Mouse (Mus musculus) adrenal gland, postnatal 36 days (tissue): ENCODE data around the gene Olfr592. TPM values are rescaled to one million over a fixed set of nuclear protein-coding genes. Genes with fewer than 3 reads are reported as not detected.
"Not testable (repeated sequence)": the region's sequence is repeated elsewhere in the genome, so short reads cannot be mapped to it uniquely, and the experiment has no call there.

Source experiments
- DNase-seq, 2 experiments: peaks; one replicate each; pipeline ENCODE4 v3.0.0; 2021; ENCODE audit warnings: mixed read lengths in 1 of 2
- long read RNA-seq, 2 experiments: library from polyadenylated mRNA; stranded (forward); transcript quantifications; one replicate each; pipeline ENCODE4 v2.0.0; 2021; ENCODE audit warnings: borderline sequencing depth in 2 of 2
- total RNA-seq, 2 experiments: library from RNA; stranded (reverse); gene quantifications; 2 replicates each; pipeline ENCODE4 v1.2.3; 2021

The Olfr592 gene
- total RNA-seq: not detected
- long read RNA-seq, experiment 1: 0 reads
- long read RNA-seq, experiment 2: 0 reads

DNA sequence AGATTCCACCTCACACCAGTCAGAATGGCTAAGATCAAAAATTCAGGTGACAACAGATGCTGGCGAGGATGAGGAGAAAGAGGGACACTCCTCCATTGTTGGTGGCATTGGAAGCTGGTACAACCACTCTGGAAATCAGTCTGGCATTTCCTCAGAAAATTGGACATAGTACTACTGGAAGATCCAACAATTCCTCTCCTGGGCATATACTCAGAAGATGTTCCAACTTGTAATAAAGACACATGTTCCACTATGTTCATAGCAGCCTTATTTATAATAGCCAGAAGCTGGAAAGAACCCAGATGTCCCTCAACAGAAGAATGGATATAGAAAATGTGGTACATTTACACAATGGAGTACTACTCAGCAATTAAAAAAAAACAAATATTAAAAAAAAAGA is at the start of gene Olfr592:
Gene Olfr592 (plus strand): TSS at position 301 of the 400 bp plus-strand sequence.
- not testable (repeated sequence) for DNase-seq

GRCm38 (mm10) chr7:103140579-103140978 is 44.0 kb upstream of the Olfr592 start, which contains the start of gene Olfr588-ps1:
TSS of gene Olfr588-ps1 (plus strand) at chr7:103140879.
- no peak for DNase-seq

DNA sequence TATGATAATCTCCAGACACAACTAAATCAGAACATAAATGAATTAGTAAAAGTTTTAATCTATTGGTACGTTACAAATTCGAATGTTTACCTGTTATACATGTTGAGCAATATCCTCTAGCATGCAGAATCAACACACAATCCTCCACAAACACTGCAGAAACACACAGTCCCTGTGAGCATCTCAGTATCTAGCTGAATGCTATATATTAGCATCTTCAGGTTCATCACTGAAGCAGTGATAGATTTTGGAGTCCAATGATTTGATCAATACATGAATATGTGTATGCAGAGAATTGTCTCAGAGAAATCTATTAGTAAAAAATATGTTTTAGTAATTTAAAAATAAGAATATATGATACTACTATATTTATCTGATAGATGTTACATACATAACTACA is 28.3 kb upstream of the Olfr592 start, which contains the start of gene Olfr589:
Gene Olfr589 (minus strand): TSS at position 101 of the 400 bp plus-strand sequence.
- DNase-seq: no peak

DNA sequence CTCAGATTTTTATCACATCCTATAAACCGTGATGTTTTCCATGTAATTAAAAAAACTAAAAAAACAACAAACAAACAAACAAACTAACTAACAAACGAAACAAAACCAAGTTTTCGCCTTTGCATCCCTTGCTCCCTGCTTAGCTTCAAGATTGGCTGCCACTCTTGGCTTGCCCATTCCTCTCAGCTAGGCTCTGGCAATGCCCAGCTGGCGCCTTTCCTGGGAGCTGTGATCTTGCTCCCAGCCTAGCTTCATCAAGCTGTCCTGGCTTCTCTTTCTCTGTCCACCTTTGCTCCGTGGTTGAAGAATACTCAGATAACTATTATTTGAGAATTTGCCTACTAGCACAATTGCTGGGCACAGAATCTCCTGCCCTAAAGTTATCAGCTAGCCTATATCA is 14.9 kb upstream of the Olfr592 start:
- no peak for DNase-seq

DNA sequence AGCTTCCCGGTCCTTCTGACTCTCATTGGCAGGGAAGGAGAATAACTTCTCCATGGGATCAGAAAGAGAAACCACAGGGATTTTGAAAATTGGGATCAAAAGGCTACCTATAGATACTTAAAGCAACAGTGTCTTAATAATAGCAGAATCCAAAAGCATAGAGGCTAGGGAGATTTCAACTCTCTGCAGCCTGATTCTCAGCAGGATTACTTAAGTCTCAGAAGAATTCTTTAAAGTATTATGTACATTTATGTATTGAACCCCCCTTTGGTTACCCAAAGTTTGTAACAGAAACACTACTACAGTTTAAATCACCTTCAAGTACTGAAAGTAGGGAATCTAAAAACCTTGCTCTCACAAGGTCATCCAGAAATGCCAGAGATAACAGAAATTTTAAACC is 6.4 kb upstream of the Olfr592 start, which contains the start of gene Olfr591:
Gene Olfr591 (minus strand): TSS at position 101 of the 400 bp plus-strand sequence.
- DNase-seq: no peak

GRCm38 (mm10) chr7:103211562-103211961 is 27.0 kb downstream of the Olfr592 start, which contains the start of gene Olfr593:
TSS of gene Olfr593 (plus strand) at chr7:103211862.
- no peak for DNase-seq

GRCm38 (mm10) chr7:103212050-103212449 is 27.4 kb downstream of the Olfr592 start:
- DNase-seq: not testable (repeated sequence)

DNA sequence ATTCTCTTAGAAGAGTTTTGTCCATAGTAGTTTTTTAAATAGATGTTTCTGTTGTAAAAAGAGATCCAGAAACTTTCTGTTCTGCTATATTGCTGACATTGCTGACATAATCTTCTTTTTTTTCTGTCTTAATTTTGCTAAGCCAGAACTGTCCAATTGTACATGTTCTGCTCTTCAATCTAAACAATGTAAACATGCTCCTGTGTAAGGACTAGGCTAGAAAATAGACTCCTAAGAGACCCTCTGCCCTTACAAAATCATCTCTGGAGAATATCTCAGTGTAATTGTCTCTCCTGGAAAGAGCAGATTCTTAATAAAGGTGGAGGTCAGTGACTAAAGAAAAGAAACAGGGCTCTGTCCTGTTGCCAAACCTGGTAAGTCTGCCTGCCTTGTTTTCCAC is 32.1 kb downstream of the Olfr592 start, which contains the start of gene Olfr594:
Gene Olfr594 (plus strand): TSS at position 301 of the 400 bp plus-strand sequence.
- no peak for DNase-seq

Other genes starting within 250 kb of the Olfr592 start
- gene Olfr573-ps1, start 242.2 kb upstream of the Olfr592 start, total RNA-seq: not detected
- gene Olfr574, start 236.3 kb upstream of the Olfr592 start, total RNA-seq: not detected
- not detected for gene Olfr575, start 226.0 kb upstream of the Olfr592 start, total RNA-seq
- not detected for gene Olfr576, start 222.1 kb upstream of the Olfr592 start, total RNA-seq
- not detected for gene Olfr577, start 208.9 kb upstream of the Olfr592 start, total RNA-seq
- not detected for gene Olfr578, start 195.5 kb upstream of the Olfr592 start, total RNA-seq
- gene Olfr582, start 146.8 kb upstream of the Olfr592 start, total RNA-seq: not detected
- gene Olfr583, start 133.5 kb upstream of the Olfr592 start, total RNA-seq: not detected
- not detected for gene Olfr584, start 102.9 kb upstream of the Olfr592 start, total RNA-seq
- not detected for gene Olfr585, start 87.1 kb upstream of the Olfr592 start, total RNA-seq
- gene Olfr586, start 59.2 kb upstream of the Olfr592 start, total RNA-seq: not detected
- gene Olfr588-ps1, start 43.9 kb upstream of the Olfr592 start, total RNA-seq: not detected
- gene Olfr589, start 28.4 kb upstream of the Olfr592 start, total RNA-seq: not detected
- gene Olfr591, start 6.5 kb upstream of the Olfr592 start, total RNA-seq: not detected
- gene Olfr593, start 27.1 kb downstream of the Olfr592 start, total RNA-seq: not detected
- not detected for gene Olfr594, start 32.2 kb downstream of the Olfr592 start, total RNA-seq
- not detected for gene Usp17ld, start 67.7 kb downstream of the Olfr592 start, total RNA-seq
- gene Olfr596, start 120.8 kb downstream of the Olfr592 start, total RNA-seq: not detected
- not detected for gene Olfr597, start 131.5 kb downstream of the Olfr592 start, total RNA-seq
- gene Olfr598, start 138.8 kb downstream of the Olfr592 start, total RNA-seq: not detected
- not detected for gene Olfr599, start 151.1 kb downstream of the Olfr592 start, total RNA-seq
- not detected for gene Olfr600, start 164.9 kb downstream of the Olfr592 start, total RNA-seq
- not detected for gene Olfr601, start 177.9 kb downstream of the Olfr592 start, total RNA-seq
- not detected for gene Olfr603, start 201.4 kb downstream of the Olfr592 start, total RNA-seq
- gene Usp17lc, start 230.3 kb downstream of the Olfr592 start, total RNA-seq: not detected